Mouse (Mus musculus) midbrain, embryonic 14.5 days (tissue): Measurements from ENCODE around the gene Fyttd1. TPM values are rescaled to one million over a fixed set of nuclear protein-coding genes. Genes with fewer than 3 reads are reported as not detected.
"Not testable (repeated sequence)": the region's sequence is repeated elsewhere in the genome, so short reads cannot be mapped to it uniquely, and the experiment has no call there.

Source experiments
- ATAC-seq: fragments of 200-750 bp; cut with Nextera tagmentation; 2 replicates; pipeline ENCODE4 v1.8.0; 2017; ENCODE audit warnings: moderate number of reproducible peaks, moderate library complexity; ENCODE audit not compliant: low FRiP score, low TSS enrichment
- DNase-seq: peaks from one replicate; pipeline ENCODE4 v3.0.0-alpha.2; 2015
- H3K27ac ChIP-seq: fragments of 300-500 bp; sonication (generic); replicated peaks from 2 replicates; pipeline ENCODE4 v1.5.1; 2014; ENCODE audit warnings: mild to moderate bottlenecking, low read depth, low read length, moderate library complexity
- H3K27me3 ChIP-seq: fragments of 300-500 bp; sonication (generic); 2 replicates; pipeline ENCODE4 v1.6.1; 2014; ENCODE audit warnings: low read length, control low read depth, mixed read lengths; ENCODE audit not compliant: control insufficient read depth, insufficient read depth
- H3K36me3 ChIP-seq: fragments of 300-500 bp; sonication (generic); 2 replicates; pipeline ENCODE4 v1.6.1; 2014; ENCODE audit warnings: low read length, control low read depth; ENCODE audit not compliant: control insufficient read depth, insufficient read depth
- H3K4me1 ChIP-seq: fragments of 300-500 bp; sonication (generic); 2 replicates; pipeline ENCODE4 v1.6.1; 2014; ENCODE audit warnings: mild to moderate bottlenecking, antibody characterized with exemption, low read length, control low read depth; ENCODE audit not compliant: control insufficient read depth, insufficient read depth
- H3K4me2 ChIP-seq: fragments of 300-500 bp; sonication (generic); 2 replicates; pipeline ENCODE4 v1.6.1; 2014; ENCODE audit warnings: mild to moderate bottlenecking, low read length, moderate library complexity
- H3K4me3 ChIP-seq: fragments of 300-500 bp; sonication (generic); replicated peaks from 2 replicates; pipeline ENCODE4 v1.5.1; 2014; ENCODE audit warnings: low read depth, low read length
- H3K9ac ChIP-seq: fragments of 300-500 bp; sonication (generic); replicated peaks from 2 replicates; pipeline ENCODE4 v1.6.1; 2014; ENCODE audit warnings: mild to moderate bottlenecking, low read length, moderate library complexity
- H3K9me3 ChIP-seq: fragments of 300-500 bp; sonication (generic); 2 replicates; pipeline ENCODE4 v1.6.1; 2016; ENCODE audit warnings: low read length, control low read depth, mixed read lengths; ENCODE audit not compliant: control insufficient read depth
- WGBS: fragments of 180-500 bp; shearing (Covaris S2); extraction: QIAGEN DNeasy Blood & Tissue Kit; methylation state at CpG from one replicate; pipeline ENCODE4 v1.1.7; 2014; 5-methylcytosine and 5-hydroxymethylcytosine counted together
- polyA plus RNA-seq: library from polyadenylated mRNA; unstranded; fragments of >200 nt; fragmentation: Nextera tagmentation; extraction: Ambion mirVana; gene quantifications from 2 replicates; pipeline ENCODE4 v1.2.1, GENCODE M21; 2014

The Fyttd1 gene
- polyA plus RNA-seq, 1 experiment from 2014 or later, result 171 TPM

DNA sequence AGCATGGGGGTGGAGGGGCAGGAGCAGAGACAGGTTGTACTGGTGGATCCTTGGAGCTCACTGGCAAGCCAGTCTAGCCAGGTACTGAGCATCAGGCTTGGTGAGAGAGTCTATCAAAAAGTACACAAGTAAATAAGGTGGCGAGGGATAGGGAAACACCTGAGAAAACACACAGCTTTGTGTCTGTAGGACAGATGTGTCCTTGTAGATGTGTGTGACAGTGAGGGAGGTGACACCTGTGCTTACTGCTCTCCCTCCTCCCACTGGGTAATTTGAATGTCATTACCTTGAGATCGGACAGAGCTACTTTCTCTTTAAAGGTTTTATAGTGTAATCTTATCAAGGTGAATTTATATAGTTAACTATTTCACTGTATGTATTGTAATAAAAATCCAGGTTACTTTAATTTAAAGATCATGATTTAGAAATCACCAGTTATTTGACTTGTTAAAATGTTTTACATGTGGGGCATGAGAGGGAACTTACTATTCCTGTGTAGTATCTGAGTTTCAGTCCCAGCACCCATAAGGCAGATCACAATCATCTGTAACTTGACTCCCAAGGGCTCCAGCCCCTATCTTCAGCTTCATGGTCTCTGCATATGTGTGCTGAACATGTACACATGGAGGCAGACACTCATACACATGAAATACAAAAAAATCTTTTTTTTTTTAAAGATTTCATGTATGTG, 24.2 kb downstream of the Fyttd1 start:
- ATAC-seq (no peak), DNase-seq (no peak)
- Histone ChIP-seq H3K4me2 (no peak overlapping the region), H3K4me1 (no peaks in the 10 kb centered on the region), H3K36me3 (peaks cover 65% of the 10 kb centered on the region), H3K4me3 (no peak overlapping the region), H3K27ac (no peak overlapping the region), H3K9me3 (no peaks in the 10 kb centered on the region), H3K9ac (no peak overlapping the region), H3K27me3 (no peaks in the 10 kb centered on the region)
- 96% methylated on average over 2 of the region's 2 CpGs for WGBS

DNA sequence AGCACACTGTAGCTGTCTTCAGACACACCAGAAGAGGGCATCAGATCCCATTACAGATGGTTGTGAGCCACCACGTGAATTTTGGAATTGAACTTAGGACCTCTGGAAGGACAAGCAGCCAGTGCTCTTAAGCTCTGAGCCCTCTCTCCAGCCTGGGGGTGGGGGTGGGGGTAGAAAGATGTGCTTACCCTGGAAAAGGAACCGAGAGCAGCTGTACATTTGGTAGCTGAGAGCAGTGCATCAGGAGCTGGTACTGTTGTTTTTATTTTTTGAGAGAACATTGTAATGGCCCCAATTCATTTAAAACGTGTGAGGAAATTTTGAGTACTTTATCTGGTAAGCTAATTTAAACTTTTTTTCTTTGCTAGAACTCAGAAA, 24.7 kb downstream of the Fyttd1 start:
- ATAC-seq (no peak), DNase-seq (no peak)
- Histone ChIP-seq H3K4me2 (no peak overlapping the region), H3K4me1 (no peaks in the 10 kb centered on the region), H3K36me3 (peaks cover 67% of the 10 kb centered on the region), H3K9me3 (no peaks in the 10 kb centered on the region), H3K27ac (no peak overlapping the region), H3K4me3 (no peak overlapping the region), H3K27me3 (no peaks in the 10 kb centered on the region), H3K9ac (no peak overlapping the region)
- 71% methylated on average over 3 of the region's 3 CpGs for WGBS

DNA sequence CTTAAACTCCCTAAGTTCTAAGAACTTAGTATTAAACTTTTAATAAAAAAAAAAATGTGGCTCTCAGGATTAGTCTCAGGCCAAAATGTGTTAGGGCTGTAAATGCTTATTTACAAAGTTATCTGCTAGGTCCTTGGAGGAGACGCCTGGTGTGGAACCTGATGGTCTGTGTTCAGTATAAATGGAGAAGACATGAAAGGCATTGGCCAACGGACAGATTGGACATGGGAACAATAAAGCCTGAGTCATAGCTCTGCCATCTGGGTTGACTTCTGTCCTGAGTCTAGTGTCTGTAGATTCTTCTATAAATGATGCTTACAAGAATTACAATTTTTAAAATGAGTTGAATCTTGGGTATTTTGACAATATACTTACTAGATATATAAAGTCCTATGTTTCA, 28.9 kb downstream of the Fyttd1 start:
- H3K27me3 ChIP-seq, result no peaks in the 10 kb centered on the region
- WGBS, result 89% methylated on average over 2 of the region's 2 CpGs
- no peak overlapping the region for H3K4me2 ChIP-seq
- H3K4me3 ChIP-seq, result no peak overlapping the region
- DNase-seq (no peak), ATAC-seq (no peak)
- peaks cover 38% of the 10 kb centered on the region for H3K36me3 ChIP-seq
- H3K4me1 ChIP-seq, result no peaks in the 10 kb centered on the region
- H3K27ac ChIP-seq, result no peak overlapping the region
- no peaks in the 10 kb centered on the region for H3K9me3 ChIP-seq
- H3K9ac ChIP-seq, result no peak overlapping the region

DNA sequence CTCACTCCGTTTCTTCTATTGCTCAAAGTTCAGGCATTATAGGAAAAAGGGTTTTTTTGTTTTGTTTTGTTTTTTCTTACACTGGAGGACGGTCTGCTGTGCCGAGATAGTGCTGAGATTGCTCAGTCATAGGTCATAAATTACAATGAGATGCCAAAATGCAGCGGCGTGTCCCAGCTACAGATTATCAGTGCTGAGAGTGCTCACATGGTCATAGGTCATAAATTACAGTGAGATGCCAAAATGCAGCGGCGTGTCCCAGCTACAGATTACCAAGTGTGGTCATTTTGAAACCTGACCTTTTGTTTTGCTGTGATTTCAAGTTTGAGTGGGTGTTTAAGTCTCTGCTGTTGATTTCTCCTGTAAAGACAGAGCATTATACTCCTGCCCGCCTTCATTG, 29.4 kb downstream of the Fyttd1 start:
- Histone ChIP-seq H3K4me2 (no peak overlapping the region), H3K4me3 (no peak overlapping the region), H3K27ac (no peak overlapping the region), H3K27me3 (no peaks in the 10 kb centered on the region), H3K36me3 (peaks cover 34% of the 10 kb centered on the region), H3K4me1 (no peaks in the 10 kb centered on the region), H3K9me3 (no peaks in the 10 kb centered on the region), H3K9ac (no peak overlapping the region)
- no peak for DNase-seq
- no peak for ATAC-seq
- WGBS, result 88% methylated on average over 8 of the region's 8 CpGs

DNA sequence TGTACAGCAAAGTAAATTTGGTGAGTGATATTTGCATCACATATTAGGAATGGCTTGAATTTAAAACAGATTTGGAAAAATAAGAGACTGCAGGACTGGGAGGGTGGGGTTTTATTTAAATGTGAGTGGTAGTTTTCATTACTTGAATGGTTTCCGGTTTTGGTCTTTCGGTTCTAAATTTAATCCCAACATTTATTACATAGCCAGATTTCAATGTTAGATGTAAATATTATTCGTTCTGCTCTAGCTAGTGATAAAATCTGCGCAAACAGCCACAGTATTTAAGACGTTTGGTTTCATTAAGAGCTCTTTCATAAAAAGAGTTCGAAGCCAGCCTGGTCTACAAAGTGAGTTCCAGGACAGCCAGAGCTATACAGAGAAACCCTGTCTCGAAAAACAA, 35.9 kb downstream of the Fyttd1 start:
- 67% methylated on average over 7 of the region's 7 CpGs for WGBS
- Histone ChIP-seq H3K27me3 (no peaks in the 10 kb centered on the region), H3K4me1 (peaks cover 8% of the 10 kb centered on the region; the same call in 1 of the 2 replicates), H3K4me3 (0 out of 2 replicates have a peak overlapping the region, but pooled peaks have one; percentile 95), H3K4me2 (peak overlapping the region; percentile 69; the same call in 1 of the 2 replicates), H3K36me3 (0 out of 2 replicates have a peak, but pooled peaks cover 2% of the 10 kb centered on the region), H3K9ac (no peak overlapping the region), H3K27ac (no peak overlapping the region), H3K9me3 (no peaks in the 10 kb centered on the region)
- ATAC-seq (no peak), DNase-seq (no peak)

DNA sequence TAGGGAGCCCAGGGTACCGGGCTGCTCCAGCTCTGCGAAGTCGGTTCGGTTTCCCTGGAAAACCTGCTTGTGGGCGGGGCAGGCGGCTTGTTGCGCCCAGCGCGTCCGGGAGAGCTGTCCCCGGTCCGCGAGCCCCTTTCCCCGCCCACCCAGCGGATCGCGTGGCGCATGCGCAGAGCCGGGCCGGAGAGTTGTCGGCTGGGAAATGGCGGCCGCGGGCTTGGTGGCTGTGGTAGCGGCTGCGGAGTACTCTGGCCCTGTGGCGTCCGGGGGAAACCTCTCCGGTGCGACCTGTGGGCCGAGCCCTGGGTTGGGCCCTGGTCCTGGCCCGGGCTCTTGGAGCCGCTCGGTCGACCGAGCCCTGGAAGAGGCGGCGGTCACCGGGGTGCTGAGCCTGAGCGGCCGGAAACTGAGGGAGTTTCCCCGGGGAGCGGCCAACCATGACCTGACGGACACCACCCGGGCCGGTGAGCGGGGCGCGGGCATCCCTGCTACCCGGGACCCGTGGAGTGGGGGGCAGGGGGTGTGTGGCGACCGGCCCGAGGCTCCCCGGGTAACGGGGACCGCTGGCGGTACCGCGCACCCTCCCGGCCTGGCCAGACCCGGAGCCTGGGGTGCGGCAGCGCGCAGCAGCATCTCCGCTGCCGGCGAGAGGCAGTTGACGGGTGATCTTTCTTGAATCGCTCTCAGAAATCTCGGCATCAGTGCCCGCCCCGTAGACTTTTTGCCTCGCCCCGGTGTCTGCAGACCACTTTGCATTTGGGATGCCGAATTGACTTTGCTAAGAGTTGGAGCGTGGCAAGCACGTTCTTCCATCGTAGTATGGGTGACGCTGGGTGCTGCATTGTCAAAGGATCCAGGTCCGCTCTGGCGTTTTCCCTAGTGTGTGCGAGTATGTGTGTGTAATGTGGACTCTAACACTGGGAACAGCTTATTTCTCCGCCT, 36.9 kb downstream of the Fyttd1 start, which contains the start of gene Lrch3:
Gene Lrch3, plus strand, starts transcription at position 164 of the 945 bp plus-strand sequence.
- WGBS, result under 1% methylated on average over 85 of the region's 85 CpGs
- Histone ChIP-seq H3K4me1 (peaks cover 8% of the 10 kb centered on the region; the same call in 1 of the 2 replicates), H3K36me3 (0 out of 2 replicates have a peak, but pooled peaks cover 2% of the 10 kb centered on the region), H3K27ac (peak within 1 kb of the TSS; percentile 89), H3K27me3 (no peaks in the 10 kb centered on the region), H3K9me3 (no peaks in the 10 kb centered on the region), H3K4me2 (peak within 1 kb of the TSS; percentile 69), H3K4me3 (peak within 1 kb of the TSS; percentile 95), H3K9ac (peak within 1 kb of the TSS; percentile 91)
- ATAC-seq, result peak; percentile 93
- peak; percentile 96 for DNase-seq

DNA sequence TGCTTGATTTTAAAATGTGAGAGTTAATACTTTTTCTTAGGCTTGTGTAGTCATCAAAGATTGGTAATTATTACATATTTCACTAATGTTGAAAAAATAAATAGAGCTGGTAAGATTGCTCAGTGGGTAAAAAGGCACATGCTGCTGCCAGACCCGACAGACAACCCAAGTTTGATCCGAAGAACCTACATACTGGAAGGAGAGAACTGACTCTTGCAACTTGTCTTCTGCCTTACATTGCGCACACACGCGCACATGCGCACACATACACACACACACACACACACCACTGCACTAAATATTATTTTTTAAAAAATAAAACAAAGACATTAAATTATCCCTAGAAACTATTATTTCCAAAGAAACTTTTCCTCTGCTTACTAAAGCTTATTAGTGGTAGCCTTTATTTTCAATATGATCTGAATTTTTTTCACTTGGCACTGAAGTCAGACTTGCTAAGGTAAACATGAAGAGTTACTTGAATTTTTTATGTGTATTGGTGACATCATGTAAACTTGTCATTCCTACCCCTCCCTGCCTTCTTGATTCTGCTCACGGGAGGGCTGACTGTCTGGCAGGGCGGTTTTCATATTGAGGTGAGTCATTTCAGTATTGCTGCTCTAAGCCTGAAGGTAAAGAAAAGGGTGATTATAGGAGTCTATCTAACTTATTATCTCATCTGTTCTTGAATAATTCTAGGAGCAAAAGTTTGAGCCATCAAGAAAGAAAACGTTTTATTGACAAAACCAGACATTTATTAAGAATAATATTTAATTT, 38.2 kb downstream of the Fyttd1 start:
- Histone ChIP-seq H3K4me1 (peaks cover 8% of the 10 kb centered on the region; the same call in 1 of the 2 replicates), H3K4me3 (peak overlapping the region; percentile 95), H3K27me3 (no peaks in the 10 kb centered on the region), H3K36me3 (0 out of 2 replicates have a peak, but pooled peaks cover 2% of the 10 kb centered on the region), H3K27ac (no peak overlapping the region), H3K4me2 (peak overlapping the region; percentile 69), H3K9ac (no peak overlapping the region), H3K9me3 (no peaks in the 10 kb centered on the region)
- 75% methylated on average over 9 of the region's 9 CpGs for WGBS
- DNase-seq (no peak), ATAC-seq (no peak)

DNA sequence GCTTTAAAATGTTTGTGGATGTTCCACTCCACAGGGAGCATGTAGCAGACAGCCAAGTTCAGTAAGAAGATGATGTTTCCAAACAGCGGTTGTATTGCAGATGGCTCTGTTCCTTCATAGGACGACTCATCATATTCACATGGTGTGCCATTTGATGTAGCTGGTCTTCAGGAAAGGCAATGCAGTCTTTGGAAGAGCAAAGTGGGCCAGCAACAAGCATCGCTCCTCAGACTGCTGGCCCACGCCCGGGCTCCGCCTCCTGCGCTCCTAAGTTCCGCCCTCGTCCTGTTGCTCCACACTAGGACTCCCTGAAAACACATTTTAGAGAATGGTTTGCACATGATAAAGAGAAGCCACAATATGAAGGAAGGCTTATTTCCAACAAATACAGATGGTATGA, 49.3 kb downstream of the Fyttd1 start:
- not testable (repeated sequence) for H3K9me3 ChIP-seq, H3K4me2 ChIP-seq, H3K36me3 ChIP-seq, H3K27me3 ChIP-seq, H3K4me1 ChIP-seq, H3K4me3 ChIP-seq, DNase-seq, ATAC-seq, H3K27ac ChIP-seq, H3K9ac ChIP-seq
- WGBS, result 92% methylated on average over 9 of the region's 9 CpGs
